Mouse (Mus musculus) T-helper 1 cell (primary cell): ENCODE data around the gene Fstl1.

Experiments used
- in situ Hi-C: fragments of 300-600 bp; cut with MboI, MseI; formaldehyde crosslinking; loops from one replicate; pipeline ENCODE4 v1.15.1; 2025; ENCODE audit warnings: high pct_unique_total_duplicates

Gene Fstl1

DNA sequence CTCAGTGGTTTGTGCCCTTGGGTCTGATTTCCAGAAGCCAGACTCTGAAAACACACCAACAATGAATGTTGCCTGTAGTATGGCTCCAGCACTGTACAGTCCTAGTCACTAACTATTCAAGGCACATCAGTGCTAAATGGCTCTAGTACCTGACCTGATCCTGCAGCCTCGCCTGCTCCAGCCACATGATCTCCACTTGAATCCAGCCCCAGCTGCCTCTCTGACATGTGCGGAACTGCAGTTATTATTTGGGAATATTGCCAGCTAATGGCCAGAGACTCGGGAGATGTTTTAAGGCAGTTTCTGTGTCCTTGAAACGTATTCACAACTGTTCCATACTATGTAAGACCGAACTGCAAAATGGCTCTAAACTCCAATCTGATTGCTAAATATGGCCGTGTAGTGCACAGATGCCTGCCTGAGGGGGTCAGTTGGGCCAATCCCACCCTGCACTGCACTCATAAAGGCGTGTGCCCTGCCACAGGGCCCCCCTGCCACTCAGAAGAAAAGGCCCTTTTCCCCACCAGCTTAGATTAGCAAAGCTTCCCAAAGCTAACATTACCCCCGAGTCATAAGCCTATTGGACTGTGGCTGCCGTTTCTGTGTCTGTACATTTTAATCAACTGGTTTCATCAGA lies 11.0 kb downstream of the Fstl1 start:
- in situ Hi-C loops = no loop called here

DNA sequence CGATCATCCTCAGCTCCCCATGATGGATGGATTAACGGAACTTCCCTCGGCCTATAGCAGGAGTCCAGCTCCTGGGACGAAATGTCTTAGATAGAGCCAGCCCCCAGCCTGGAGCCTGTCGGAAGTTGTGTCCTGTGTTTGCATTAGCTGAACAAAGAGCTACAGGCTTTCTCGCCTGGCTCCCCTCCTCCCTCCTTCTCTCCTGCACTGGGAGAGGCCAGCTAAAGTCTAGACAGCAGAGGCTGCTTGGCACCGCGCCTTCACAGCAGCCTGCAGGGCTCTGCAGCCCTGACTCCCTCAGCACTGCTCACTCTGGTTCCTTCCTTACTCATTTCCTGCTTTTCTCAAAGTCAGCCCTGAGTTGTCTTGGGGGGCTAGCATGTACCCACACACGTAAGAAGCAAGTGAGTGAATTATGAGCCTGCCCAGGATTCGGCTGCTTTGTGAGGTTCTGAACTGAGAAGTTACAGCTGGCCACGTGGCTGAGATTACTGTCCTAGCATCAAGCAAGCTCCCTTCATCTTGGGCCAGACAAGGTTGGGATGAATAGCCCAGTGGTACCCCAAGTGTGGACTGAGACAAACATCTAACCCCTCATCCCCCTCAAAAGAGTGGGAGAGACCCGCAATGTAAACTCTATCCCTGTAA lies 11.8 kb downstream of the Fstl1 start:
- in situ Hi-C loops = no loop called here

DNA sequence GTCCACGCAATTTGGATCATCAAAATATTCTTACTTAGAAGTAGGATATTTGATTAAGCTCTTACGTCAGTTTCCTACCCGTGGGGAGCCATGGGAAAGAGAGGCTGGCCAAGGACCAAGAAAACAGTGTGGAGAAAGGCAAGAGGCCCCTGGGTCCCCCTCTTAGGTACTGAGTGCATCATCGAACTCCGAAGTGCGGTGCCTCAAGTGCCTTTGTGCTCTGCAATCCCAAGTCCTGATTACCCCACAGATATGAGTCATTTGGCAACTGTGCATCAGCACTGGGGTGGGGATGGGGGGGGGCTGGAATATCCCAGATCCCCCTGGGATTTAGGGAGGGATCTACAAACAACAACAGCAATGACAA lies 12.3 kb downstream of the Fstl1 start:
- in situ Hi-C loops = no loop called here

DNA sequence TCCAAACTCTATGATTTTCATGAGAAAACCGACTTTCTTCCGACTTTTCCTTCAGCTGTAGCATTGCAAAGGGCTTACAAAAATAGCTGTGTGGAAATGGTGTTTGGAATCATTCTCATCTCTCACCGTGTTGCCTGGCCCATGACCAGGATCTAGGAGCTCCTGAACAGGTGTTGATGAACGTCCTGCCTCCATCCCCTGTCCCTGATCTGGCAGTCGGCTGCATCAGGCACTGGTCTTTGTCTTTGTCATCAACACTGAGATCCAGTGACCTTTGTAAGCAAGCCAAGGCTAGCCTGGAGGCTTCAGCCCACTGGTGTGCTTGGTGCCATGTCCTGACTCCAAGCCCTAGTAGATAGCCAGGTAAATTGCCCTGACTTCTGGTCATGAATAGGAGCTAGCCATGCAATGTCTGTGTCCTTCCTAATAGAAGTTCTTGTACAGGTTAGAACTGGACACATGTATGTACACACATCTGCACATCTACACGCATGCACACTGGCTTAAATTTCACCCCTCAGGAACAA lies 12.8 kb downstream of the Fstl1 start:
- in situ Hi-C loops = no loop called here

DNA sequence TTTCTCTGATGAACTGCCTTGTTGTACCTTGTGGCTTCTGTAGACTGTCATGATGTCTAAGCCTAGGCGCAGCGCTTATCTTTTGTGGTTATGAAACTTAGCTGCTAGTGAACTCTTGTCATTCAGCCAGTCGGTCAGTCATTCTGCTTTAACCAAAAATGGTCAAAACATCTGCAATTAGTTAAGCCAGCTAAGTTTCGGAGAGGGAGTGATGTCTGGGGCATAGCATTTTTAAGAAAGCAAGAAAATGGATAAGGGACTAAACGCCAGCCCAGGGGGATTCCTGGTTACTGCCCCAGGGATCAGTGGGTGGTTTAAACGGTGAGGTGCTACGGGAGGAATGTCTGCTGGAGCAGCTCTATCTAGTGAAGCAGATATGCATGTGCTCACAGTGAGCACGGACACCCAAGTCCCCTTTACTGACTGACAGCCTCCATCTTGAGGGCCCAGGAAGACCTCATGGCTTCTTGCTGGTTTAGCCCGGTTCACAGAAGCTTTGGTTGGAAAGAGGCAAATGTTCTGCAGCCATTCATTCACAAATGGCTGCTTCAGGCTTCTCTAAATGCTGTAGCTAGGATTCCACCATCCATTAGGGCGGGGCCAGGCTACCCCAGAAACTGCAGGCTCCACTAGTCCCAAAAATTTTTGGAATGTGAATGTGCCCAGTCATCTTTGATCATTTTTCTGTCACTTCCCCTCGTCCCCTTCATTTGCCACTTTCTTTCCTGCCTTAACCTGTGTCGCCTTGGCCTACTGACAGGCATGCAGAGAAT lies 13.5 kb downstream of the Fstl1 start:
- in situ Hi-C loops = no loop called here

DNA sequence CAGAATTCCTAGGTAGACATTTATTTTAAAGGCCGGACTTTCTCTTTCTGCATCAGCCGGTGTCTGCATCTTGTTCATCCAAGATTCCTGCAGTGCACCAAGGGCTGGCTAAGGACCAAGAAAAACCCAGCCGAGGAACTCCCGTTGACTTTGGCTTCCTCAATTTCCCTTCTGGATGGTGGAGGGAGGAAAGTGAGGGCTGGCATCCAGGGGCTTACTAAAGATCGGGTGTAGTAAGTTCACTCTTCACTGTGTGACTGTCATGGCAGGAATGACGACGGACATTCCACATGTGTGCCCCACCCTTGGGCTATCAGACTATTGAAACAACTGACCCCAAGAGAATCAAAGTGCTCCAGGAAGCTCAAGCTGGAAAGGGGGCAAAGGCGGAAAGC lies 14.1 kb downstream of the Fstl1 start:
- in situ Hi-C loops = no loop called here

DNA sequence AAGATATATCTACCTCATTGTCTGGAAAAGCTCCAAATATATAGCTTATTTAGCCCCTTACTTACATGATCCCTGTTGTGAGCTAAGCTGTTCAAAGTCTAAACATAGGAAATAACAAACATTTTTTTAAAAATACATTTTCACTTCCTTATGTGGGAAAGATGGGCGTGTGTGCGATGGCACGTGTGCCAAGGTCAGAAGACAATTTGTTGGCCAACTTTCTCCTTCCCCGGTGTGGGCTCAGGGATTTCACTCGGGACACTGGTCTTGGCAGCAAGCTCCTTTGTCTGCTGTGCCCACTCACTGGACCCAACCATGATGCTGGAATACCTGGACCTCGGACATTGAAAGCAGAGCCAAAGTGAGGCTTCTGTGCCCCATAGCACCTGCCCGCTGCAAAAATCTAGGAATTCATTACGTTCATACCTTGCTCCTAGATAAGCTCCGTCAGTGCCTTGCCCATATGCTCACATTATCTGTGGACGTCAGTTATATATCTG lies 19.0 kb downstream of the Fstl1 start:
- in situ Hi-C loops = no loop called here

DNA sequence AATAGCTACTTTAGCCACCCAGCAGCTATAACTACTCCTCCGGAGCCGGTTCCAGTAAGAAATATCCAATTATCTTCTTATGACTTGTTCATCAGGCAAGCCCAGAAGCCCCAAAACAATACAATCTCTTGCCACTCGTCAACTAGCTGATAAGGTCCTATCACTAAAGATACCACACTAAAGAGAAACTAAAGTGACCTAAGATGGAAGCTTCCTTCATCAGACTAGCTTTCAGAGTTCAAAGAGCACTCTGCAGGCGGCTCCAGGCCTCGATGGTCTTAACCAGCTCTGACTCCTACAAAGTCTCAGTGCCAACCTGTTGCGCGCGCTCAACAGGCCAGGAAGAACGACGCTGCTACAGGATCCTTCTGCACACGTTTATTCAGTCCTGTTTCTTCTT lies 19.6 kb downstream of the Fstl1 start:
- in situ Hi-C loops = no loop called here

DNA sequence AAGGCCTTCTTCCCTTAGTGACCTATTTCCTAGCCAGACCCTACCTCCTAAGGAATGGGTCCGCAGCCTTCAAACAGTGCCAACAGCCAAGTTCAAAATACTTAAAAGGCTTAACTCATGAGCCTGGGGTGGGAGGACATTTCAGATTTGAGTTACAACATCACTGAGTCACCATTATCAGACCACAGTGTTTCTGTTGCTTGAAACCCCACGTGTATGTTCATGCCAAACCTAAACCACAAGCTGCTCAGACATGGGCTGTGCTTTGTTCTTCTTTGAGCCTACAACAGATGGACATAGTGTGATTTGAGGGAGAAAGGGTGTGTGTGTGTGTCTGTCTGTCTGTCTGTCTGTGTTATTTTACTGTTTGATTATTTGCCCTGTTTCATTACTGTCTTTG lies 24.4 kb downstream of the Fstl1 start:
- in situ Hi-C loops = no loop called here

DNA sequence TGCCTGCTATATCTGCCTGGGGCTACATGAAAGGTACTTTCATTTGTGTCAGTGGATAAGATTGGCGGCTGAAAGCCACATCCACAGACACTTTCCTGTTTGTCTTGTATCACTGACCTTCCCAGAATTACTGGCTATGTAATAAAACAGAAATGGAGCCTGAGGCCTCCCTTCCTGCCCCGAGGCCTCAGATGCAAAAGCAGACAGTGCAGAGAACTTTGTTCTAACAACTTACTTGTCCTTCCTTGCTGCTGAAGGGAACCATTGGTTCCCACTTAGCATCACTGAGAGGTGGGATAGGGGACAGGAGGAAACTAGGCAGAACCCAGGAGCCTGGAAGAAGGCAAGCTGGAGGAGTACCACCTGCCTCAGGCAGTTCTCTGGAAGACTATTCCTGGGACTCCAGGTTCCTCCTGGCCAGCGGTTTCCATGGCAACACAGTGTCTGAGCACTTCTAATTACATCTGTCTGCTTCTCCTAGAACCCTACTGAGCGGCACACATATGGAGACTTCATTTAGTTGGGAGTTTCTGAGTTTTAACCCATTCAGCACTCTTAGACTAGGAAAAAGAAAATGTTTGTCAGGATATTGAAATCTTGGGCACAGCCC lies 26.1 kb downstream of the Fstl1 start:
- in situ Hi-C loops = no loop called here

DNA sequence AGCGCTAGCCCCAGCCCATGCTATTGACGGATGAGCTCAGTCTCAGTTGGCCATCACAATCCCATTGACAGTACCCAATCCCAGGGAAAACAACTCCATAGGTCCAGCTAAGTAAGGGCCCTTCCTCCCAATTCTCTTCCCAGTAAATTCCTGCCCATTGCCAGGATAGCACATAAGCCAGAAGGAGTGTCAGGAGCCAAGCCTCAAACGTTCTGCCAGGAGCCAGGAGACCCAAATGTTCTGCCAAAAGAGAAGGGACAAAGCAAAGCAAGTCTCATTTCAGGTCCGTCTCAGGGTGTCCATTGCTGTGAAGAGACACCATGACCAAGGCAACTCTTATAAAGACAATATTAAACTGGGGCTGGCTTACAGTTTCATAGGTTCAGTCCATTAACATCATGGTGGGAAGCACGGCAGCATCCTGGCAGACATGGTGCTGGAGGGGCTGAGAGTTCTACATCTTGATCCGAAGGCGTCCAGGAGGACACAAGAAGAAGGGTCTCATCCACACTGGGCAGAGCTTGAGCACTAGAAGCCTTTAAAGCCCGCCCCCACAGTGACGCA lies 26.8 kb downstream of the Fstl1 start:
- in situ Hi-C loops = no loop called here

DNA sequence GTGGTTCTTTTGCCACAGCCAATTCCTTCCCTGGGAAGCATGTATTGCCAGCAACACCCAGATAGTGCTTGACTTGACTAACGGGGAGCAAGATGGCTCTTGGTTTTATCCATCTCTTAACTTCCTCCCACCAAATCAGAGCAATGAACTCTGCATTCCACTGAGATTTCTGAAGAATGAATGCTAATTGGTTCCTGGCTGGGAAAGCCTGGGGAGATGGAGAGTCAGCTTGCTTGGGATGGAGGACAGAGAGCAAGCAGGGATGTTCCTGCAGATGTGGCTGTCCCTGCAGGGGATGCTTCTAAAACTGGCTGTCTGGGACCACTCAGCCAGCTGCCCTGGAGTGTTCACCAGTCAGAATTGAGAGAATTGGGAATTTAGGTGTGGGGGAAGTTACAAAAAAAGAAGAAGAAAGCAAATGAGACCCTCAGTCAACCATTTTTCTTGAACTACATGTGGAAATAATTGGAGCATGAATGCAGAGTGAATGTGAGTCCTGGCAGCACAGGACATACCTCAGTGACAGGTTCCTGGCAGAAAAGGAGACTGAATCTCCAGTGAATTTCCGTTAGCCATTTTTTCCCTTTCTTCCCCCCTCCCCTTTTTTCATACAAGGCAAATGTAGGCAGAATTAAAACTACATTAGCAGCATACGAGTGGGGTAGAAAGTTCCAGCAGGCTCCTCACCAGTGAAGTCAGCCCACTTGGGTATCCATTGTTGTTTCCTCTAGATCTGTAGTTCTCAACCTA lies 29.2 kb downstream of the Fstl1 start:
- in situ Hi-C loops = no loop called here

DNA sequence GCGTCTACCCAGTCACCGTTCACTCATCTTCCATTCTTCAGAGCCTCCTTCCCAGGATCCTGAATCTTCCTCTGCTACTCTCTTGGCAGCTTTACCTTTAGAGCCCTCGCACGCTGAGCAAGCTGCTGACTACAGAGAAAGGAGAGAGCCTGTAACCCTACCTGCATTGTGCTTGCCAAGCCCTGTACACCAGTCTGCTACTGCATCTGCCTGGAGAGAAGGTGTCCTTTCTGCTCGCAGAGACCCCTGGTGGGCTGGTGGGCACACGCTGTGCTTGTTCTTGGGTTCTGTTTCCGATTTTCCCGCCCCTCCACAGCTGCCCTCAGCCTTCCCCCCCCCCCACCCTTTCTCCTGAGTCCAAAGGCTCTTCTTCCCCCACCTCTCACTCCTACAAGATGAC lies 30.6 kb downstream of the Fstl1 start:
- in situ Hi-C loops = no loop called here

DNA sequence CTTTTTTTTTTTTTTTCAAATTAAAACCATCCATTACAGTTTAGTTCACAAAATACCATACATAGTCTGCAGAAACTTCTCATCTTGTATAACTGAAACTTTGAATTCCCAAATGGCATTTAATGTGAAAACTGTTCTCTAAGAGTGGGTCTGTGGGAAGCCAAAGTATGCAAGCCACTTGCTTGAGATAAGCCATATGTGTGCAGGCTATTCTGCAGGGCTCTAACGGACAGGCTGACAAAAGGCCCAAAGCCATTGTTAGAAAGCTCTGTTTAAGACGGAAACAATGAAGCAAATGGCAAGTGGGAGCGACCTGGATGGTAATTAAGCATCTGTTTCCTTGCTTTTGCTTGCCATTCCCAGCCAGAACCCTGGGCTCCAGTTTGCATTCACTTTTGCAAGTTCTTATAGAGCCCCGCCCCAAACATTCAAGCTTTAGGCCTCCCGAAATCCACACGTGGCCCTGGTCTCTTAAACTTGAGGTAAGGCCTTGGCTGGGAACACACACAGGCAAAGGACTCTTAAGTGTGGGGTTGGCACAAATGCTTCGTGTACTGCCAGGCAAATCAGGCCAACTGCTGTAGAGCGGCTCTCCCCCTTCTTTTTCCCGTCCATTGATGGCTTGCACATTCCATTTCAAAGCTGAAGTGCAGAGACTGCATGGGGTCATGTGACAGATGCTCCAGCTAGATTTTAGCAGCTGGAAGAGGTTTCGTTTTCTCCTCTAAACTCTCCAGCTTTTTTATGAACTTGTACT lies 32.4 kb downstream of the Fstl1 start:
- in situ Hi-C loops = no loop called here

DNA sequence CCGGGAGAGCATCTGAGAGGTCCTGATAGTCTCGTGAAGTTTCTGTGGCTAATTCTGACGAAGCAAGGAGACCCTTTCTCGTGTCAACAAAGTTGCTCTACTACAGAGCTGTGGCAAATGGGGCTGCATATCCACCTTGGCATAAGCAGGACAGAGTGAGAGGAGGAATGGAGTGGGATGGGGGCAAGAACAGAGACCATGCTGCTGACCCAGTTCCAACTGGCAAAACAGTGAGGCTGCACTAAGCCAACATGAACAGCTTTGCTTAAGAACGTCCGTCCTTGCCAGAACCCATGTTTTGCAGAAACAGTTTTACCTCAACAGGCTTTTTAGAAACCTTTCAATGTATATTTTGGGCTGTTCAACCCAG lies 32.9 kb downstream of the Fstl1 start:
- in situ Hi-C loops = no loop called here

DNA sequence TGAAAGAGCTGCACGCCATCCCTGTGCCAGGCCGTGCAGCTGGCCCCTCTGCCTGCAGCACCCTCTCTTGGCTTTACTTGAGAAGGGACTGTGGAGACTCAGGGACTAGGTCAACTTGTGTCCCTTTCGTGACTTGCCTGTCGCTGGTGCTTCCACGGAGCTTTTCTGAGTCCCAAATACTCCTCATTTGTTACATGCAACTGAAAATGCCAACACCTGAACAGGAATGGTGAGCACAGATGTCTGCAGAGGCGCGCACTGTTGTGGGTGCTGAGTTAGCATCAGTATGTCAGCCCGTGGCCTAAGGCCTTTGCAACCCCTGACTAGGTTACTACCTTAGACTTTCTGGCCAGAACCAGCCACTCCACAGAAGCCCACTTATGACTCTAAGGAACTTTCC lies 35.2 kb downstream of the Fstl1 start:
- in situ Hi-C loops = no loop called here

DNA sequence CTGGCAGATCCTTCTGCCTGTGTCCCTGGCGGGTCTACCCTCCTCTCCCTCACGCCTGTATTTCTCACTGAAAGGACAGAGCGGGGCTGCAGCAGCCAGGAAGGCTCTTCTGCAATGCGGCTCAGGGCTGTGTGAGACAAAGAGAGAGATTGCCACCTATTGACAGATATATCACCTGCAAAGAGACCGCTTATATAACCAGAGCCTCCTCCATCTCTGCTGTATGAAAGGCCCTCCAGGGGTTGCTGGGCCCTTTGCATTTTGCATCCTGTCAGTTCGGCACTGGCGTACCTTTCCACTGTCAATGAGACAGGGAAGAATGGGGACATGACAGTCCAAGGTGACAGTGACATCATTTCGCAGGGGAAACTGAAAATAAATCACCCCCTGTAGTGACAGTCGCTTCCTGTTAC lies 35.8 kb downstream of the Fstl1 start:
- in situ Hi-C loops = no loop called here

DNA sequence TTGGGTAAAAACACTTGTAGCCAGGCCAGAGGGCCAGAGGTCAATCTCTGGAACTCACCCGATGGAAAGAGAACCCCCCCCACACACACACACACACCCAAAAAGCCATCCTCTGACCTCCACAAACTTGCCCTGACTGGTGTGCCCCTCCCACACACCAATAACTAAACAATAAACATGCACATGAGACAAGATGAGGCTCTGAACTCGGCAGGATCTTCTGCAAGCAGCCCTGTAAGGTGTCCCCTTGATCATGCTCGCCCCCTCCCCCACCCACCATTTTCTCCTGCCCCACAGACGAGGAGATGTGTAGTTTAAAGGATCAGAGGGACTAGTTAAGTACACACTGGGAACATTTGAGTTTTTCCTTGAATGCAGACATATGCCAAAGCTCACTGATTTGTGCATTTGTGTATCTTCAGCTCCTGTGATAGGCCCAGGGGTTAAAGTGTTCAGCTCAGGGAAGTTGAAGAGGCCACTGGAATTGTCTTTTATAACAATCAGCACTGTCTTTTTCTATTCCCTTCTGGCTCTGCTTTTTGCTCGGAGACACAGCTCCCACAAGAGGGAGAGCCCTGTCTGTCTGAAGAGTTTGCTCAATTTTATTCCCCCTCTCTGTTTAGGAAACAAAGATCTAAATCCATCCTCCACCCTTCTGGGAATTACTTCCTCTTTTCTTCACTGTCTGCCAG lies 37.2 kb downstream of the Fstl1 start:
- in situ Hi-C loops = no loop called here

DNA sequence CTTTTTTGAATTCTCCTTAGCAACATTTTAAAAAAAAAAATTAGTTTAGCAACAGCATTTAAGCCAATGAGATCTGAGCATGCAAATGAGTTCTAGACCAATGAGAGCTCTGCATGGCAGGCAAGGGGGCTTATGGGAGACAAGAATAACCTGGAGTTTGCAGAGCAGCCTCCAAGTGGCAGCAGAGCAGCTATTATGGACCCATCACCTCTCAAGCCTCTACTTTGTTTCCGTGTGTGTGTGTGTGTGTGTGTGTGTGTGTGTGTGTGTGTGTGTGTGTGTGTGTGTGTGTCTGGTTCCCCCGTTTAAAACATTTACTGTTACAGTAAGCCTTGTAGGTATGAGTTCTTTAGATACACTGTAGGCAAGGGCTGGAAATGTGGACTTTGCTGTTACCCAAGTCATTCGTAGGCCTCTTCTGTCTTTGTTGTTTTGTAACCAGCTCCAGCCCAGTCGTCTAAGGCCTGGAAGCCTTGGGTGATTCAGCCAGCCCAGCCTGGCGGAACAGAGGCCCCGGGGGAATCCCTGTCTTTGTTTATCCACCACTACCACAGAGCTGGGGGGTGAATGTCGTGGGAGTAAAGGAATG lies 37.8 kb downstream of the Fstl1 start:
- in situ Hi-C loops = no loop called here
